Mouse (Mus musculus) neutrophil, adult 65 days (primary cell): ENCODE measurements around the gene Btnl1. TPM values are rescaled to one million over a fixed set of nuclear protein-coding genes. Genes with fewer than 3 reads are reported as not detected.

Source experiments
- total RNA-seq: library from RNA; stranded (reverse); gene quantifications from 2 replicates; pipeline ENCODE4 v1.2.4, GENCODE M21; 2023

Gene Btnl1
- total RNA-seq, result not detected in 2 replicates

DNA sequence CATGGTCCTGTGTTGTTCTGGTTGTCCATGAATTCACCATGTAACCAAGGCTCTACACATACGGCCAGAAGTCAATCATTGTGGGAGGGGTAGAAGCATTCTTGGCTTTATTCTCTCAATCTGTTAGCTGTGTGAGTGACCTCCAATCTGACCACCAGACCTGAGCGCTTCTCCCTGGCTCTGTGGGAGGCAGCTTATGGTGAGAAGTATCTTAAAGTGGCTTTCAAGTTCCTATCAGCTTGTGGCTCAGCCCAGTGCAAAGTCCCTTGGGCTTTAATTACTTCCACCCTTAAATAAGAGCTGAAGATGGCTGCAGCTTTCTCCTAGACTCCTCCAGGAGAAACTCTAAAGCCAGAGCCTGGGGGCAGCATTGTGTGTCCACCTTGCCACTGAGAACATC lies at the start of gene Btnl1:
TSS of gene Btnl1 (plus strand) at position 286 of the 400 bp plus-strand sequence.

DNA sequence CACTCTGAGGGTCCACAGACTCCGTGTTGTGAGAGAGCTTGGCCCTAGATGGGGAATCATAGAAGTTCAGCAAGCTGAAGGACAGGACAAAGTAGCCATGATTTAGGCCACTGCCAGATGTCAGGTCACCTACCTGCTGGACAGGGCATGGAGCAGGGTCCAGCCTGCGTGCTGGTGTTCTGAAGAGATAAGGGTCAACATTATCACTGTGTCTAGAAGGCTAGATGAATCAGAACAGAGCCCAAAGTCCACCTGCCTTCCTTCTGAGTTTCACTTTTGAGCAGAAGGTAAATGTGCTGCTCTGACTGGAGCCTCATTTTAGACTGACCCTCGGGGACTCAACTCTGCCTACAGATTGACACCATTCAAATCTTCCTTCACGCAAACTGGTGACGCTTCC lies 22.4 kb upstream of the Btnl1 start, which contains the start of gene Btnl2:
TSS of gene Btnl2 (plus strand) at position 284 of the 400 bp plus-strand sequence.

DNA sequence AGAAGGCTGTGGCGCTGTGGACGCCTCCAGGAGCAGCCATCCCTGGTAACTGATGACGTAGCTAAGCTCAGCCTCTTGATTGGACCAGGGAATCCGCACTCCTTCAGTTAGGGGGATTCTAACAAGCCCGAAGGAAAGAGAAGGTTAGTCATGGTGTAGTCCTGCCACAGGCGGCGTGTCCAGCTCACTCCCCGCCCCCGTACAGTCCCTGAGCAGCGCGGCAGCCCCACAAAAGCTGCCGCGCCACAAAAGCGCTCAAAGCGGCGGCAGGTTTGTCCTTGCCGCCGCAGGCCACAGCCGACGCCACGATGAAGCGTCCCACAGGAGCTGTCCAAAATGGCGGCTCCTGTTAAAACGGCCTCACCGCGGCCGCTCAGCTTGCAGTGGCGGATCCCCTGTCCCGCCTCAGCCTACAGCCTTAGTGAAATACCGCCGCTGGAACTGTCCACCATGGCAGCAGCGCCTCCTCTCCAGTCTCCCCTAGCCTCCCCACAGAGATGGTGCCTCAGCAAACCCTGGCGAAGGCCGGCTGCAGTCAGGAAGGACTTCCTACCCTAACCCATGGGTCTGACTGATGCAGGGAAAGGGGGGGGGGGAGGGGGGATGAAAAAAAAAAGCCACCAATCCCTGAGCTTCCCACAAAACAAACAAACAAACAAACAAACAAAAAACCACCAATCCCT lies 21.9 kb downstream of the Btnl1 start, which contains the start of gene BC051142:
TSS of gene BC051142 (plus strand) at position 110 of the 683 bp plus-strand sequence.

Other genes starting within 250 kb of the Btnl1 start
- 18.6 and 19.3 TPM in 2 replicates for gene H2-DMb2, start 233.8 kb upstream of the Btnl1 start, total RNA-seq
- gene H2-DMb1, start 224.1 kb upstream of the Btnl1 start, total RNA-seq, result 22.2 and 30.6 TPM in 2 replicates
- 51.1 and 63.7 TPM in 2 replicates for gene Tap1, start 189.6 kb upstream of the Btnl1 start, total RNA-seq
- 80.5 and 98.6 TPM in 2 replicates for gene Psmb9, start 189.4 kb upstream of the Btnl1 start, total RNA-seq
- 78.8 and 79.3 TPM in 2 replicates for gene Psmb8, start 179.4 kb upstream of the Btnl1 start, total RNA-seq
- gene Tap2, start 173.6 kb upstream of the Btnl1 start, total RNA-seq, result 72.1 and 96.2 TPM in 2 replicates
- 1.6 and 2.7 TPM in 2 replicates for gene H2-Ob, start 138.2 kb upstream of the Btnl1 start, total RNA-seq
- 15.7 and 37.9 TPM in 2 replicates for gene H2-Ab1, start 119.4 kb upstream of the Btnl1 start, total RNA-seq
- gene H2-Aa, start 89.3 kb upstream of the Btnl1 start, total RNA-seq, result 18.1 and 28.1 TPM in 2 replicates
- 10.8 and 19.1 TPM in 2 replicates for gene H2-Eb1, start 71.3 kb upstream of the Btnl1 start, total RNA-seq
- gene H2-Eb2, start 51.5 kb upstream of the Btnl1 start, total RNA-seq, result not detected in 2 replicates
- 2.8 and 3.5 TPM in 2 replicates for gene Btnl2, start 22.3 kb upstream of the Btnl1 start, total RNA-seq
- gene BC051142, start 21.7 kb downstream of the Btnl1 start, total RNA-seq, result not detected in 2 replicates
- gene Btnl4, start 100.2 kb downstream of the Btnl1 start, total RNA-seq, result not detected in 2 replicates
- not detected in 2 replicates for gene Btnl6, start 140.2 kb downstream of the Btnl1 start, total RNA-seq
- 0.57 and 1.5 TPM in 2 replicates for gene Notch4, start 187.1 kb downstream of the Btnl1 start, total RNA-seq
- gene Gpsm3, start 212.7 kb downstream of the Btnl1 start, total RNA-seq, result 440 and 473 TPM in 2 replicates
- 89.1 and 104 TPM in 2 replicates for gene Pbx2, start 214.1 kb downstream of the Btnl1 start, total RNA-seq
- gene Ager, start 220.7 kb downstream of the Btnl1 start, total RNA-seq, result 5.3 and 8.3 TPM in 2 replicates
- gene Rnf5, start 226.6 kb downstream of the Btnl1 start, total RNA-seq, result 33.1 and 34.1 TPM in 2 replicates
- 46.3 and 48.5 TPM in 2 replicates for gene Agpat1, start 227.1 kb downstream of the Btnl1 start, total RNA-seq
- gene Egfl8, start 238.8 kb downstream of the Btnl1 start, total RNA-seq, result 1.7 and 4.2 TPM in 2 replicates